Mouse (Mus musculus): ENCODE measurements around the gene Slc22a20. TPM values are rescaled to one million over a fixed set of nuclear protein-coding genes. Genes with fewer than 3 reads are reported as not detected.

Gene Slc22a20
- polyA plus RNA-seq, 1 experiment from 2014 or later, result not detected

GRCm38 (mm10) chr19:5940173-5940572, 45.8 kb downstream of the Slc22a20 start:
- Histone ChIP-seq H3K9me3 (ENCODE audit: control insufficient read depth, low read length) (no peaks in the 10 kb centered on the region), H3K4me3 (ENCODE audit: low read depth, low read length) (no peak overlapping the region), H3K4me2 (replicated peaks; ENCODE audit: low read depth) (no peak overlapping the region), H3K9ac (ENCODE audit: low read length) (no peak overlapping the region), H3K4me1 (replicated peaks; ENCODE audit: control insufficient read depth, insufficient read depth) (peaks cover 19% of the 10 kb centered on the region), H3K27me3 (ENCODE audit: control insufficient read depth, insufficient read depth, low read length) (no peaks in the 10 kb centered on the region), H3K36me3 (ENCODE audit: control insufficient read depth, insufficient read depth, low read length) (no peaks in the 10 kb centered on the region; the same call in 1 of the 2 replicates), H3K27ac (replicated peaks) (peak overlapping the region; percentile 70)
- 31% methylated on average over 4 of the region's 4 CpGs for WGBS
- DNase-seq (ENCODE audit: low spot score), result peak; percentile 51
- no peak for ATAC-seq (ENCODE audit: low FRiP score, low TSS enrichment)
- no peak for TF ChIP-seq EP300 (optimal IDR thresholded peaks at IDR 0.05)
- TF ChIP-seq CTCF (IDR thresholded peaks at IDR 0.05; ENCODE audit: low read depth), result no peak

- Histone ChIP-seq H3K27me3 (ENCODE audit: control insufficient read depth, insufficient read depth, low read length) (no peaks in the 10 kb centered on the region), H3K4me3 (ENCODE audit: low read depth, low read length) (no peak overlapping the region), H3K4me1 (replicated peaks; ENCODE audit: control insufficient read depth, insufficient read depth) (peaks cover 18% of the 10 kb centered on the region), H3K36me3 (ENCODE audit: control insufficient read depth, insufficient read depth, low read length) (no peaks in the 10 kb centered on the region; the same call in 1 of the 2 replicates), H3K27ac (replicated peaks) (peak overlapping the region; percentile 70), H3K9me3 (ENCODE audit: control insufficient read depth, low read length) (no peaks in the 10 kb centered on the region), H3K9ac (ENCODE audit: low read length) (no peak overlapping the region), H3K4me2 (replicated peaks; ENCODE audit: low read depth) (no peak overlapping the region)
- TF ChIP-seq CTCF (IDR thresholded peaks at IDR 0.05; ENCODE audit: low read depth), result no peak
- no peak for TF ChIP-seq EP300 (optimal IDR thresholded peaks at IDR 0.05)
- DNase-seq (ENCODE audit: low spot score) (no peak), ATAC-seq (ENCODE audit: low FRiP score, low TSS enrichment) (no peak)
- 81% methylated on average over 5 of the region's 5 CpGs for WGBS
These were observed 46.2 kb downstream of the Slc22a20 start for GRCm38 (mm10) chr19:5939715-5940114.

DNA sequence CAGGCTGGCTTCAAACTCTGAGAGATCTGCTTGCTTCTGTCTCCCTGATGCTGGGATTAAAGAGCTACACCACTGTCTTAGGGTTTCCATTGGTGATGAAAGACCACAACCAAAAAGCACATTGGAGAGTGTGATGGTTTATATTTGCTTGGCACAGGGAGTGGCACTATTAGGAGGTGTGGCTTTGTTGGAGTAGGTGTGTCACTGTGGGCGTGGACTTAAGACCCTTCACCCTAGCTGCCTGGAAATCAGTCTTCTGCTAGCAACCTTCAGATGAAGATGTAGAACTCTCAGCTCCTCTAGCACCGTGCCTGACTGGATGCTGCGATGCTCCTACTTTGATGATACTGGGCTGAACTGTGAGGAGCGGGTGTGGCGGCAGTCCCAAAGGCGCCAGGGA, 47.4 kb downstream of the Slc22a20 start:
- no peak overlapping the region for H3K4me3 ChIP-seq (ENCODE audit: low read depth, low read length)
- no peak for ATAC-seq (ENCODE audit: low FRiP score, low TSS enrichment)

DNA sequence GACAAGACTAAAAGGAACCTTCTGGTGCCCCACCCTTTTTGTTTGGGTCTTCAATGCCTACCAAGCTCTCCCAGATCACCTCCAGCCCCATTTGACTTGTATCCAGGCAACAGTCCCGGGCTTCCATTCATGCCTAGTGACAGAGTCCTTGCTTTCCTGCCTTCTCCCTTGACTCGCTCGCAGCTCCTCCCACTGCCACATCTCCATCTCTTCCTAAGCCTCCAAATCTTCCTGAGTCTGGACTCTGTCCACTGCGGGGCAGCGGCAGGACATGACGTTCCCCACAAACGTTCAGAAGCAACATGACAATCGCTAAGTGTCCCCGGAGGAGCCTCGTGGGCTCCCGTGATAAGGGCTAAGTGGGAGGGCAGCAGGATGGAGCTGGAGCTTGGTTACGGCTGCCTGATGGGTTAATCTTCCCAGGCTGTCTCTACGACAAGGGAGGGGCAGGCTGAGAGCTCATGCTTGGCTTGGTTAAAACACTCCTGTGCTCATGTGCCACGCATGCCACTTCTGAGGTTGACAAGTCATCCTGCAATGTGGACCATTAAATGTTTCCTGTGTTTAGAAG, 48.0 kb downstream of the Slc22a20 start:
- 0 out of 2 replicates have a peak overlapping the region, but pooled peaks have one; percentile 15 for H3K4me2 ChIP-seq (replicated peaks; ENCODE audit: low read depth)
- peak overlapping the region; percentile 40; the same call in 1 of the 2 replicates for H3K27ac ChIP-seq (replicated peaks)
- H3K4me1 ChIP-seq (replicated peaks; ENCODE audit: control insufficient read depth, insufficient read depth), result peaks cover 18% of the 10 kb centered on the region
- no peaks in the 10 kb centered on the region for H3K9me3 ChIP-seq (ENCODE audit: control insufficient read depth, low read length)
- no peak for ATAC-seq (ENCODE audit: low FRiP score, low TSS enrichment)
- no peaks in the 10 kb centered on the region; the same call in 1 of the 2 replicates for H3K36me3 ChIP-seq (ENCODE audit: control insufficient read depth, insufficient read depth, low read length)
- no peak for DNase-seq (ENCODE audit: low spot score)
- H3K4me3 ChIP-seq (ENCODE audit: low read depth, low read length), result no peak overlapping the region
- no peak overlapping the region for H3K9ac ChIP-seq (ENCODE audit: low read length)
- H3K27me3 ChIP-seq (ENCODE audit: control insufficient read depth, insufficient read depth, low read length), result no peaks in the 10 kb centered on the region
- 22% methylated on average over 14 of the region's 14 CpGs for whole genome bisulfite sequencing
- TF ChIP-seq EP300 (optimal IDR thresholded peaks at IDR 0.05), result no peak
- TF ChIP-seq CTCF (IDR thresholded peaks at IDR 0.05; ENCODE audit: low read depth), result no peak

More for the DNA sequence above, 47.4 kb downstream of the Slc22a20 start:
- Histone ChIP-seq H3K9ac (ENCODE audit: low read length) (no peak overlapping the region), H3K36me3 (ENCODE audit: control insufficient read depth, insufficient read depth, low read length) (no peaks in the 10 kb centered on the region; the same call in 1 of the 2 replicates), H3K9me3 (ENCODE audit: control insufficient read depth, low read length) (no peaks in the 10 kb centered on the region), H3K27me3 (ENCODE audit: control insufficient read depth, insufficient read depth, low read length) (no peaks in the 10 kb centered on the region), H3K4me2 (replicated peaks; ENCODE audit: low read depth) (no peak overlapping the region), H3K27ac (replicated peaks) (no peak overlapping the region), H3K4me1 (replicated peaks; ENCODE audit: control insufficient read depth, insufficient read depth) (peaks cover 18% of the 10 kb centered on the region)
- TF ChIP-seq CTCF (IDR thresholded peaks at IDR 0.05; ENCODE audit: low read depth), result no peak
- TF ChIP-seq EP300 (optimal IDR thresholded peaks at IDR 0.05), result no peak
- 73% methylated on average over 6 of the region's 6 CpGs for WGBS
- no peak for DNase-seq (ENCODE audit: low spot score)

GRCm38 (mm10) chr19:5937095-5937835, 48.7 kb downstream of the Slc22a20 start:
- Histone ChIP-seq H3K9ac (ENCODE audit: low read length) (no peak overlapping the region), H3K9me3 (ENCODE audit: control insufficient read depth, low read length) (no peaks in the 10 kb centered on the region), H3K4me3 (ENCODE audit: low read depth, low read length) (no peak overlapping the region), H3K4me1 (replicated peaks; ENCODE audit: control insufficient read depth, insufficient read depth) (peaks cover 18% of the 10 kb centered on the region), H3K36me3 (ENCODE audit: control insufficient read depth, insufficient read depth, low read length) (no peaks in the 10 kb centered on the region; the same call in 1 of the 2 replicates), H3K4me2 (replicated peaks; ENCODE audit: low read depth) (no peak overlapping the region), H3K27ac (replicated peaks) (no peak overlapping the region; the same call in 1 of the 2 replicates), H3K27me3 (ENCODE audit: control insufficient read depth, insufficient read depth, low read length) (no peaks in the 10 kb centered on the region)
- 63% methylated on average over 20 of the region's 21 CpGs for WGBS
- TF ChIP-seq CTCF (IDR thresholded peaks at IDR 0.05; ENCODE audit: low read depth) (no peak), EP300 (optimal IDR thresholded peaks at IDR 0.05) (no peak)
- ATAC-seq (ENCODE audit: low FRiP score, low TSS enrichment) (no peak), DNase-seq (ENCODE audit: low spot score) (no peak)

DNA sequence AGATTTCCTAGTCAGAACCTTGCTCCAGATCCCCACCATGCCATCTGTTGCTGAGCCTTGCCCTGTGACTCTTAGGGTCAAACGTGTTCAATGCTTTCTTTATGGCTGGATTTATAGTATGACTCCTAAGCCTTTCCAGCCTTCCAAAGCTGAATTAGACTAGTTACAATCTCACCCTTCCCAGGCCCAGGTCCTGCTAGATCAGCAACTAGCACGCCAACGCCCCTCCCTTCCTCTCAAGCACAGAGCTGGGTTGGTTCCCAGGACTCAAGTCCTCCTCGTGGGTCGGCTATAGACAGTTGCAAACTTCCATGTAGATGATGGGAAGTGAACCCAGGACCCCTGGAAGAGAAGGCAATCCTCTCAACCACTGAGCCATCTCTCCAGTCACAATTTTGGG, 50.3 kb downstream of the Slc22a20 start:
- H3K9ac ChIP-seq (ENCODE audit: low read length), result no peak overlapping the region
- WGBS, result 40% methylated on average over 5 of the region's 5 CpGs
- H3K4me3 ChIP-seq (ENCODE audit: low read depth, low read length), result no peak overlapping the region
- peak overlapping the region; percentile 82 for H3K27ac ChIP-seq (replicated peaks)
- no peak overlapping the region for H3K4me2 ChIP-seq (replicated peaks; ENCODE audit: low read depth)
- H3K27me3 ChIP-seq (ENCODE audit: control insufficient read depth, insufficient read depth, low read length), result no peaks in the 10 kb centered on the region
- no peaks in the 10 kb centered on the region for H3K36me3 ChIP-seq (ENCODE audit: control insufficient read depth, insufficient read depth, low read length)
- TF ChIP-seq CTCF (IDR thresholded peaks at IDR 0.05; ENCODE audit: low read depth), result no peak
- no peak for TF ChIP-seq EP300 (optimal IDR thresholded peaks at IDR 0.05)
- DNase-seq (ENCODE audit: low spot score) (no peak), ATAC-seq (ENCODE audit: low FRiP score, low TSS enrichment) (peak; percentile 31; the same call in 1 of the 2 replicates)
- H3K9me3 ChIP-seq (ENCODE audit: control insufficient read depth, low read length), result no peaks in the 10 kb centered on the region
- peaks cover 18% of the 10 kb centered on the region for H3K4me1 ChIP-seq (replicated peaks; ENCODE audit: control insufficient read depth, insufficient read depth)

Measured in stomach, postnatal 0 days (tissue).